Mouse (Mus musculus) stomach, postnatal 0 days (tissue): Measurements from ENCODE around the gene Acp6.

Experiments
- CTCF ChIP-seq: IDR thresholded peaks from 2 replicates; pipeline ENCODE4 v1.5.1; 2016; ENCODE audit warnings: antibody characterized with exemption, low read depth, mild to moderate bottlenecking, moderate library complexity
- EP300 ChIP-seq: optimal IDR thresholded peaks from 2 replicates; pipeline ENCODE3; 2016; ENCODE audit warnings: antibody characterized with exemption

- TF ChIP-seq CTCF (peak; percentile 93), EP300 (no peak)
Measured at GRCm38 (mm10) chr3:97185098-97185860, 26.7 kb downstream of the Acp6 start.
